Mouse (Mus musculus) heart, postnatal 0 days (tissue): ENCODE results near the gene Fkrp. TPM values are rescaled to one million over a fixed set of nuclear protein-coding genes. Genes with fewer than 3 reads are reported as not detected.

Experiments used
- ATAC-seq: fragments of 200-750 bp; cut with Nextera tagmentation; 2 replicates; pipeline ENCODE4 v1.8.0; 2017; ENCODE audit warnings: low read depth, moderate number of reproducible peaks, moderate library complexity; ENCODE audit not compliant: insufficient read depth
- DNase-seq: peaks from one replicate; pipeline ENCODE4 v3.0.0-alpha.2; 2016; ENCODE audit warnings: low spot score
- H3K27ac ChIP-seq: fragments of 300-500 bp; sonication (generic); 2 replicates; pipeline ENCODE4 v1.5.1; 2014; ENCODE audit warnings: low read depth, mild to moderate bottlenecking
- H3K27me3 ChIP-seq: fragments of 300-500 bp; sonication (generic); 2 replicates; pipeline ENCODE4 v1.6.1; 2014; ENCODE audit warnings: low read length, mixed read lengths; ENCODE audit not compliant: control insufficient read depth, insufficient read depth
- H3K36me3 ChIP-seq: fragments of 300-500 bp; sonication (generic); replicated peaks from 2 replicates; pipeline ENCODE4 v1.6.1; 2014; ENCODE audit warnings: low read length, mixed read lengths; ENCODE audit not compliant: control insufficient read depth, insufficient read depth
- H3K4me1 ChIP-seq: fragments of 300-500 bp; sonication (generic); 2 replicates; pipeline ENCODE4 v1.6.1; 2014; ENCODE audit warnings: antibody characterized with exemption; ENCODE audit not compliant: control insufficient read depth, insufficient read depth
- H3K4me2 ChIP-seq: fragments of 300-500 bp; sonication (generic); 2 replicates; pipeline ENCODE4 v1.6.1; 2014; ENCODE audit warnings: low read depth, mild to moderate bottlenecking, low read length, moderate library complexity
- H3K4me3 ChIP-seq: fragments of 300-500 bp; sonication (generic); 2 replicates; pipeline ENCODE4 v1.5.1; 2014; ENCODE audit warnings: low read depth, low read length
- H3K9ac ChIP-seq: fragments of 300-500 bp; sonication (generic); replicated peaks from 2 replicates; pipeline ENCODE4 v1.6.1; 2014; ENCODE audit warnings: low read depth, low read length, mixed read lengths
- H3K9me3 ChIP-seq: fragments of 300-500 bp; sonication (generic); replicated peaks from 2 replicates; pipeline ENCODE4 v1.6.1; 2016; ENCODE audit warnings: low read length; ENCODE audit not compliant: control insufficient read depth
- CTCF ChIP-seq: IDR thresholded peaks from 2 replicates; pipeline ENCODE4 v1.5.1; 2016; ENCODE audit warnings: antibody characterized with exemption, control low read depth, low read depth
- EP300 ChIP-seq: IDR thresholded peaks from 2 replicates; pipeline ENCODE4 v1.6.1; 2016; ENCODE audit warnings: antibody characterized with exemption, low read depth
- WGBS: fragments of 180-500 bp; shearing (Covaris S2); extraction: QIAGEN DNeasy Blood & Tissue Kit; methylation state at CpG from one replicate; pipeline ENCODE4 v1.1.7; 2014; 5-methylcytosine and 5-hydroxymethylcytosine counted together
- polyA plus RNA-seq: library from polyadenylated mRNA; unstranded; fragments of >200 nt; fragmentation: Nextera tagmentation; extraction: Ambion mirVana; gene quantifications from 2 replicates; pipeline ENCODE4 v1.2.1, GENCODE M21; 2015
- total RNA-seq: library from RNA; depleted of rRNA; stranded (reverse); fragments of >200 nt; gene quantifications from 2 replicates; pipeline ENCODE4 v1.2.3, GENCODE M21; 2014; ENCODE audit warnings: low replicate concordance

Gene Fkrp
- total and polyA plus RNA-seq, 2 experiments from 2014 or later: 28.9 to 54.2 TPM

DNA sequence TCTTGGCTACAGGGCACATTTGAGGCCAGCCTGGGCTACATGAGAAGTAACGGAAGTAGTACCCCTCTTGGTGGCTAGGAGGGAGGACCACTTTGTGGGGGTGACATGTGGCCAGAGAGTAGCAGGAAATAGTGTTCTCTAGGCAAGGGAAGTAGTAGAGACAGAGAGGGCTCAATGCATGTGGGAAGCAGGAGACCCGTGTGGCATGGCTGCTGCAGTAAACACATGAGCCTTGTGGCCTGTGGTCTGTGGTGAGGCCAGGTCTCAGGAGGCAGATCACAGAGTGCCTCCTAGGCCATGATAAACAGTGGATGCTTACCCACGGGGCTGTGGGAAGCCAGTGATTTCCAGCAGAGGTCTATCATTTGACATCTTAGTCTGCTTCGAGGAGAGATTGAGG, 10.7 kb upstream of the Fkrp start:
- DNase-seq (no peak), ATAC-seq (no peak)
- Histone ChIP-seq H3K27me3 (no peaks in the 10 kb centered on the region), H3K9ac (no peak overlapping the region), H3K27ac (no peak overlapping the region), H3K4me2 (no peak overlapping the region), H3K4me3 (no peak overlapping the region), H3K36me3 (peaks cover 85% of the 10 kb centered on the region), H3K4me1 (peaks cover 20% of the 10 kb centered on the region), H3K9me3 (no peaks in the 10 kb centered on the region)
- 66% methylated on average over 4 of the region's 4 CpGs for WGBS
- TF ChIP-seq EP300 (no peak), CTCF (no peak)

DNA sequence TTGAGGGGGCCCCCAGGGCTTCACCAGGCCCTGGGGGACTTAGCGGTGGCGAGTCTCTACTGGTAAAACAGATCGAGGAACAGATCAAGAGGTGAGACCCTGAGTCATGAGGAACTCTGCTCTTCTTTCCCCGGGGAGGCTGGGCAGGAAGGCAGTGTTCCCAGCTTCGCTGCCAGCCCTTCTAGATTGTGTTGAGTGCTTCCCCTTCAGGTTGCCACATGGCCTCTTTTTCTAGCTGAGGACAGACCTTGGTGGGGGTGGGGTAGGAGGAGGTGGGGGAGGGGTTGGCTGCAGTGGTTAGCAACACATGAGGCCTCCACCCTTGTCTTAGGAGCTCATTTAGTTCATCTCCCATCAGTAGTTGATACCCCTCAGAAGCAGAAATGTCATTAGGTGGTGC, 10.0 kb upstream of the Fkrp start:
- DNase-seq: no peak
- no peaks in the 10 kb centered on the region for H3K27me3 ChIP-seq
- TF ChIP-seq EP300 (no peak), CTCF (no peak)
- WGBS: 34% methylated on average over 5 of the region's 5 CpGs
- 0 out of 2 replicates have a peak, but pooled peaks have one; percentile 22 for ATAC-seq
- H3K27ac ChIP-seq: 0 out of 2 replicates have a peak overlapping the region, but pooled peaks have one; percentile 8
- H3K4me1 ChIP-seq: peaks cover 25% of the 10 kb centered on the region
- H3K4me2 ChIP-seq: no peak overlapping the region
- no peak overlapping the region for H3K4me3 ChIP-seq
- no peaks in the 10 kb centered on the region for H3K9me3 ChIP-seq
- H3K36me3 ChIP-seq: peaks cover 78% of the 10 kb centered on the region
- H3K9ac ChIP-seq: 0 out of 2 replicates have a peak overlapping the region, but pooled peaks have one; percentile 7

DNA sequence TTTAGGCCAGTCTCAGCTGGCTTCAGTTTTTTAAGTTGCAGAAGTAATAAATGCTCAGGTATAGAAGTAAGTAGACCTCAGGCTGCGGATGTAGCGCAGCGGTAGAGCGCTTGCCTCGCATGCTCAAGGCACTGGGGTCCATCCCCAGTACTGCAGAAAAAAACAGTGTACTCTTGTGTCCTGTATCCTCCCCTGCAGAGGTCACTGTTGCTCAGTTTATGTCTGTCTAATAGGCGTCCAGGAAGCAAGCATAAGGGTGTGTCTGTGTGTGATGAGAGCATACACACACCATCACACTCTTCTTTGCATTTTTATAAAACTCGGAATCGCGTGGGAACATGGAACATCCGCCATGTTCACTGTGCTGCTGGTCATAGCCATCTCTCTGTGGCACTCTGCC, 9.3 kb upstream of the Fkrp start:
- Histone ChIP-seq H3K27me3 (no peaks in the 10 kb centered on the region), H3K27ac (no peak overlapping the region), H3K4me2 (no peak overlapping the region), H3K9ac (no peak overlapping the region), H3K4me3 (no peak overlapping the region), H3K4me1 (peaks cover 33% of the 10 kb centered on the region), H3K36me3 (peaks cover 70% of the 10 kb centered on the region), H3K9me3 (no peaks in the 10 kb centered on the region)
- DNase-seq: peak; percentile 45
- no peak for TF ChIP-seq EP300
- TF ChIP-seq CTCF: peak; percentile 61
- peak; percentile 57; the same call in 1 of the 2 replicates for ATAC-seq
- 75% methylated on average over 10 of the region's 10 CpGs for WGBS

DNA sequence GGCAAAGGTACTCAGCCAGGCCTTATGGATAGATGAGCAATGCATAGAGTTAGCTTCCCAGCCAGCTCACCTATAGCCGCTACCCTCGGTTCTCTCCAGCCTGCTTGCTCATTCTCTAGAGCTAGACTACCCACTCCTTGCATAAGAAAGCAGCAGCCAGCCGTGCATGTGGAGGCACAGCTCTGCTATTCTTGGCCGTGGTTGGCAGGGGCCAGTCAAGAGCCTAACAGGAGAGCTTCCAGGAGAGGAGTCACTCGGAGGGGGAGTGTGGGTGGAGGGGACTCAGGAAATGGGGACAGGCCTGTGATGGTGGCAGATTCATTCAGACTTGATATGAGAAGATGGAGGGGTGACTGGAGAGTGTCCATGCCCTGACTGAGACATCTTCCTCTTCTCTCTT, 7.2 kb upstream of the Fkrp start:
- H3K4me1 ChIP-seq: peaks cover 54% of the 10 kb centered on the region
- no peak overlapping the region for H3K9ac ChIP-seq
- peaks cover 50% of the 10 kb centered on the region for H3K36me3 ChIP-seq
- TF ChIP-seq EP300: no peak
- TF ChIP-seq CTCF: no peak
- no peak overlapping the region for H3K4me3 ChIP-seq
- no peak overlapping the region for H3K4me2 ChIP-seq
- no peaks in the 10 kb centered on the region for H3K9me3 ChIP-seq
- DNase-seq (no peak), ATAC-seq (peak; percentile 65)
- no peak overlapping the region for H3K27ac ChIP-seq
- 21% methylated on average over 5 of the region's 5 CpGs for WGBS
- H3K27me3 ChIP-seq: no peaks in the 10 kb centered on the region

DNA sequence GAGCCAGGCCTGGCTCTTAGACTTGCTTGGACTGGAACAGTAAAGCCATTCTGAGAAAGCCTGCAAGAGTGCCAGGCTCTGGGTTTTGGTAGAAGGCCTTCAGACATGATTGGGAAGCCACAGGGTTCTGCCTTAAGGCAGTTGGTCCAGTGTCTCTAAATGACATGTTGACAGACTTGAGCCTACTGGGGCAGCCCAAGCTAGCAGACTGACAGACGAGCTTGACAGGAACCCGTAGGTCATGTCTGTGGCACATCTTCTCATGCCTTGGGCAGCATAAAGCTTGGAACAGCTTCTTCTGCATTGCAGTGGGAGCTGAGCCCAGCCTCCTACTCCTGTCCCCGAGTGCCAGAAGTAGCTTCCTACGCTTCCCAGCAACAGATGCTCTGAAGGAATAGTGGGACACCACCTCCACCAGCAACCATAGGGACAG, 5.2 kb upstream of the Fkrp start:
- Histone ChIP-seq H3K4me1 (peaks cover 71% of the 10 kb centered on the region), H3K9ac (no peak overlapping the region), H3K27ac (no peak overlapping the region), H3K27me3 (no peaks in the 10 kb centered on the region), H3K9me3 (no peaks in the 10 kb centered on the region), H3K4me3 (no peak overlapping the region), H3K36me3 (peaks cover 33% of the 10 kb centered on the region), H3K4me2 (no peak overlapping the region)
- ATAC-seq (no peak), DNase-seq (no peak)
- TF ChIP-seq CTCF: no peak
- TF ChIP-seq EP300: no peak
- 54% methylated on average over 4 of the region's 4 CpGs for WGBS

DNA sequence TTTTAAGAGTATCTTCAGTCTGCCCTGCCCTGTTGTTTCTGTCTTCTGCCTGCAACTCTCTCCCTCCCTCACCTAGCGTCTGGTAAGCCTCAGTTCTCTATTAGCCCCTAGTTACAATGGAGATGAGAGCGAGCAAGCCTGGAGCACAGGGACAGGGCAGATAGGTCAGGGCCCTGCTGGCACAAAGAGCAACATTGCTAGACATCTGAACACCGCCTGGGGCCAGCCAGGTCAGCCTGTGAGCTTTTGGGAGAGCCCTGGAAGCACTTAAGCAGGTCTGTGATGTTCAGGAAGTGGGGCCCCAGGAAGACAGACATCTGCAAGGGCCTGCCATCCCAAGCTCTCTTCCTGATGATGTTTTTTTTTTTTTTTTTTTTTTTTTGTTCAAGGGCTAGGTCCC, 4.6 kb upstream of the Fkrp start:
- H3K27me3 ChIP-seq: no peaks in the 10 kb centered on the region
- DNase-seq: no peak
- peaks cover 66% of the 10 kb centered on the region for H3K4me1 ChIP-seq
- WGBS: 38% methylated on average over 3 of the region's 3 CpGs
- H3K4me3 ChIP-seq: no peak overlapping the region
- no peak for ATAC-seq
- H3K4me2 ChIP-seq: no peak overlapping the region
- peaks cover 28% of the 10 kb centered on the region for H3K36me3 ChIP-seq
- no peaks in the 10 kb centered on the region for H3K9me3 ChIP-seq
- H3K9ac ChIP-seq: 0 out of 2 replicates have a peak overlapping the region, but pooled peaks have one; percentile 1
- no peak overlapping the region for H3K27ac ChIP-seq
- TF ChIP-seq EP300 (no peak), CTCF (no peak)
